Mouse (Mus musculus) olfactory bulb, adult 2 months (tissue): ENCODE data around the gene Gucy2g.

Experiments
- CTCF ChIP-seq: fragments of 200-500 bp; IDR thresholded peaks from 2 replicates; pipeline ENCODE4 v1.5.1; 2012; ENCODE audit warnings: low read depth, mild to moderate bottlenecking, low read length, moderate library complexity; ENCODE audit not compliant: insufficient read depth
- POLR2A ChIP-seq: fragments of 200-500 bp; IDR thresholded peaks from 2 replicates; pipeline ENCODE4 v1.6.1; 2012; ENCODE audit warnings: mild to moderate bottlenecking, low read depth, low read length, moderate library complexity; ENCODE audit not compliant: insufficient read depth

DNA sequence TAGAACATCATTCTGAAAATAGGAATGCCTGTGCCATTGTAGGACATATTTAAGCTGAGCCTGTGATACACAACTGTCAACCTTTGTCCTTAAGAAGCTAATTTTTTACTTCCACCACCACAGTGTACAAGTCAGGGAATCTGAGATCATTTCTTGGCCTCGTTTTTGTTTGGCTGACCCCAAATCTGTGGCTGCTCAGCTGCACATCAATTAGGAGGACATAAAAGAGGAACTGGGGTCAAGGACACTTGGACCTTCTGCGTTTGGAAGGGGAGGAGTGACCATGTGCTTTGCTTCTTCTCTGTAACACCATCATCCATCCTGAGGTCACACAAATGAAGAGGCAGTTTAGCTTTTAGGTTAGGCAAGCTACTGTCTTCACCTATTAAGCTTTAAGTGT is 5.0 kb downstream of the Gucy2g start:
- TF ChIP-seq POLR2A (no peak), CTCF (no peak)
